Mouse (Mus musculus): Measurements from ENCODE around the gene Olfr5. TPM values are rescaled to one million over a fixed set of nuclear protein-coding genes. Genes with fewer than 3 reads are reported as not detected.
"Not testable (repeated sequence)": the region's sequence is repeated elsewhere in the genome, so short reads cannot be mapped to it uniquely, and the experiment has no call there.

The Olfr5 gene
- not detected in 2 replicates for polyA plus RNA-seq (2012)

DNA sequence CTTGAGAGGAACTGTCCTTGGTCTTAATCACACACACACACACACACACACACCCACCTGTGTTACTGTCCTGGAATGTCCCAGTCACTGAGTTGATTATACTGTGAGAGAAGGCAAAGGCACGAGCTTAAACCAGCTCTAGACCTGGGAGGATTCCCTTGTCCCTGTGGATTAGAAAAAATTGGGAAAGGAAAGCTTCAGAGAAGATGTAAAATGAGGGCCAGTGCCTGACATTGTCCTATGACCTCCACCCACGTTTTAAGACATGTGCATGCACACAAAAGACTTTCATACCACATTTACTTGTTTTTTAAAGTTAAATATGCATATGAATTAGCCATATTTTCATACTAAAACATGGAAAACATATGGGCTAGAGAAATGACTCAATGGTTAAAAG lies at the start of gene Olfr5:
Gene Olfr5 (minus strand): TSS at position 101 of the 400 bp plus-strand sequence.
- peaks cover 9% of the 10 kb centered on the region for H3K9me3 ChIP-seq (ENCODE audit: control insufficient read depth, low read length)
- H3K27me3 ChIP-seq (ENCODE audit: control insufficient read depth) = no peaks in the 10 kb centered on the region
- H3K4me1 ChIP-seq (ENCODE audit: control insufficient read depth) = no peaks in the 10 kb centered on the region
- TF ChIP-seq TAL1 (IDR thresholded peaks at IDR 0.05; ENCODE audit: low read length) (no peak), GATA1 (IDR thresholded peaks at IDR 0.05; ENCODE audit: low read length) (no peak)
- no peaks in the 10 kb centered on the region for H3K36me3 ChIP-seq (ENCODE audit: control insufficient read depth)
- H3K4me3 ChIP-seq (replicated peaks) = no peak within 1 kb of the TSS

DNA sequence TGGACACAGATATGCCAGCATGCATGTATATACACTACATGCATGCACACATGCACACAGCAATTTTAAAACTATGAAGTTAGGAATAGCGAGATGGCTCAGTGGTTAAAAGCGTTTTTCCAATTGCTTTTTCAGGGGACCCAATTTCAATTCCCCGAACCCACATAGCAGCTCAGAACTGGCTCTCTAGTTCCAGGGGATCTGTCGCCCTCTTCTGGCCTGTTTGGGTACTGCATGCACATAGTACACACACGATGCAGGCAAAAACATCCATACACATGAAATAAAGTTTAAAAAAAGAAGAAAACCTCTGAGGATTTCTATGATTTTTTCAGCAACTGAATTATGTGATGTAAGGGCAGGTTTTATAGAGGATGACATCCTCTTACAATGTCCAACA lies 39.4 kb upstream of the Olfr5 start:
- peaks cover 19% of the 10 kb centered on the region for H3K9me3 ChIP-seq (ENCODE audit: control insufficient read depth, low read length)
- no peak for TF ChIP-seq TAL1 (IDR thresholded peaks at IDR 0.05; ENCODE audit: low read length)
- TF ChIP-seq GATA1 (IDR thresholded peaks at IDR 0.05; ENCODE audit: low read length) = no peak
- H3K4me1 ChIP-seq (ENCODE audit: control insufficient read depth) = no peaks in the 10 kb centered on the region
- no peaks in the 10 kb centered on the region for H3K36me3 ChIP-seq (ENCODE audit: control insufficient read depth)
- H3K4me3 ChIP-seq (replicated peaks) = no peak overlapping the region
- H3K27me3 ChIP-seq (ENCODE audit: control insufficient read depth) = no peaks in the 10 kb centered on the region

DNA sequence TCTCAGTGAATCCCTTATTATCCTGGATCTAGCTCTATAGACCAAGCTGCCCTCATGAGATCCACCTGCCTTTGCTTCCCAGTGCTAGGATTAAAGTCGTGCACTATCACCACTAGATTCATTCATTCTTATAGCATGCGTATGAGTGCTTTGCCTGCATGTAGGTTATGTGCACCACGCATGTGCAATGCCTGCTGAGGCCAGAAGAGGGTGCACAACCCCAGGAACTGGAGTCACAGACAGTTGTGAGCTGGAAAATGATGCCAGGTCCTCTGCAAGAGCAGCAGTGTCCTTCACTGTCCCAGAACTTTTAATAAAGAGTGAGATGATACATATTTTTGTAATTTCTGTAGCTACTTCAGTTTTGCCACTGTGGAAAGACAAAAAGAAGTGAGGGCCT lies 38.3 kb upstream of the Olfr5 start:
- TF ChIP-seq GATA1 (IDR thresholded peaks at IDR 0.05; ENCODE audit: low read length) (no peak), TAL1 (IDR thresholded peaks at IDR 0.05; ENCODE audit: low read length) (no peak)
- Histone ChIP-seq H3K4me1 (ENCODE audit: control insufficient read depth) (no peaks in the 10 kb centered on the region), H3K36me3 (ENCODE audit: control insufficient read depth) (no peaks in the 10 kb centered on the region), H3K4me3 (replicated peaks) (no peak overlapping the region), H3K9me3 (ENCODE audit: control insufficient read depth, low read length) (peaks cover 18% of the 10 kb centered on the region), H3K27me3 (ENCODE audit: control insufficient read depth) (no peaks in the 10 kb centered on the region)

DNA sequence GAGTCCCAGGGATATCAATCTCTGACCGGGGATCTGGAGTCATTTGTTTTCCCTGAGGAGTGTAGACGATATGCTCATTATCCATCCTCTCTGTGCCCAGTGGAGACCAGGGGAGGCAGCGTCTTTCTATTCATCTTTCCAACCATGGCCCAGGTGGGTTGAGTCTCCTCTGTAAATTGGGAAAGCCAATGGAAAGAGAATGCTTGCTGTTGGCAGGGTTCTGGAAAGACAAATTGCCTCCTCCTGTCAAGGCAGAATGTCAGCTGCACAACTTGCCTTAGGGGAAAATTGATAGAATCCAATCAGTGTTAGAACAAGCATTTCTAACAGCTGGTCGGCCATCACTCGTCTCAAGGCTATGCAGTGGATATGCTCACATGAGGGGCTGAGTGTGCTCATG lies 36.1 kb upstream of the Olfr5 start, which contains the start of gene Olfr1349:
Gene Olfr1349 (minus strand): TSS at position 101 of the 400 bp plus-strand sequence.
- peaks cover 22% of the 10 kb centered on the region for H3K9me3 ChIP-seq (ENCODE audit: control insufficient read depth, low read length)
- TF ChIP-seq GATA1 (IDR thresholded peaks at IDR 0.05; ENCODE audit: low read length) (no peak), TAL1 (IDR thresholded peaks at IDR 0.05; ENCODE audit: low read length) (no peak)
- H3K36me3 ChIP-seq (ENCODE audit: control insufficient read depth) = no peaks in the 10 kb centered on the region
- no peaks in the 10 kb centered on the region for H3K4me1 ChIP-seq (ENCODE audit: control insufficient read depth)
- no peak within 1 kb of the TSS for H3K4me3 ChIP-seq (replicated peaks)
- H3K27me3 ChIP-seq (ENCODE audit: control insufficient read depth) = no peaks in the 10 kb centered on the region

DNA sequence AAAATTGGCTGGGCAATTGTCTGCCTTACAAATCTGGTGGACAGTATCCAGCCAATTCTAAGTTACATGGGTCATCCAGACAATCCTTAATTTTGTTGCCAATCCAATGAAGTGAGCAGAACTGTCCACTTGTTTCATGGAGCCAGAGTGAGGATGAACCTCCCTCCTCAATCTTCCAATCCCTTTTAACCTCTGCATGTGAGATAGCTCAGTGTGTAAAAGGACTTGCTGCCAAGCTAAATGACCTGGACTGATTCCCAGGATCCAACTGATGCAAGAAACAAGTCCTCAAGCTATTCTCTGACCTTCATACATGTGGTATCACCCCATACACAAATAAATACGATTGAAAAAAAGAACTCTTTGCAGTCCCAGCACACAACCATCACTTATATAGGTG lies 34.9 kb upstream of the Olfr5 start:
- H3K9me3 ChIP-seq (ENCODE audit: control insufficient read depth, low read length) = peaks cover 19% of the 10 kb centered on the region
- no peak overlapping the region for H3K4me3 ChIP-seq (replicated peaks)
- H3K4me1 ChIP-seq (ENCODE audit: control insufficient read depth) = no peaks in the 10 kb centered on the region
- H3K36me3 ChIP-seq (ENCODE audit: control insufficient read depth) = no peaks in the 10 kb centered on the region
- no peak for TF ChIP-seq TAL1 (IDR thresholded peaks at IDR 0.05; ENCODE audit: low read length)
- TF ChIP-seq GATA1 (IDR thresholded peaks at IDR 0.05; ENCODE audit: low read length) = no peak
- H3K27me3 ChIP-seq (ENCODE audit: control insufficient read depth) = no peaks in the 10 kb centered on the region

DNA sequence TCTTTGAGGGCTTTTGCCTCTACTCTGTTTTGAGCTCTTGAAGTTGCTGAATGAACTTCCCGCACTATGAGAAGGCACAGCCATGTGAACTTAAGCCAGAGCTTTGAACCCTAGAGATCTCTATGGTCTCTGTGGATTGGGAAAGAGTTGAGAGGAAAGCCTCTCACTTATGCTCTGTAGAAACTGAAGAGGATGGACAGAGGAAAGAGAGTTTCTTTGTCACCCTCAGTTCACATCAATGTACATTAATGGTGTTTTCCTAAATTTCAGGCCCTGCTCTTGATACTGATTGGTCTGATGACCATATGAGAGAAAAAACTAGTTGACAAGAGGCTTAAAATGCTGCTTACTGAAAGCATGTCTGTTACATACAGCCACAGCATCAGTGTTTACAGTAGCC lies 21.9 kb upstream of the Olfr5 start, which contains the start of gene Olfr1348:
Gene Olfr1348 (minus strand): TSS at position 101 of the 400 bp plus-strand sequence.
- Histone ChIP-seq H3K4me3 (replicated peaks) (no peak within 1 kb of the TSS), H3K36me3 (ENCODE audit: control insufficient read depth) (no peaks in the 10 kb centered on the region), H3K27me3 (ENCODE audit: control insufficient read depth) (no peaks in the 10 kb centered on the region), H3K4me1 (ENCODE audit: control insufficient read depth) (no peaks in the 10 kb centered on the region), H3K9me3 (ENCODE audit: control insufficient read depth, low read length) (peaks cover 5% of the 10 kb centered on the region; the same call in 1 of the 2 replicates)
- TF ChIP-seq GATA1 (IDR thresholded peaks at IDR 0.05; ENCODE audit: low read length) (no peak), TAL1 (IDR thresholded peaks at IDR 0.05; ENCODE audit: low read length) (no peak)

DNA sequence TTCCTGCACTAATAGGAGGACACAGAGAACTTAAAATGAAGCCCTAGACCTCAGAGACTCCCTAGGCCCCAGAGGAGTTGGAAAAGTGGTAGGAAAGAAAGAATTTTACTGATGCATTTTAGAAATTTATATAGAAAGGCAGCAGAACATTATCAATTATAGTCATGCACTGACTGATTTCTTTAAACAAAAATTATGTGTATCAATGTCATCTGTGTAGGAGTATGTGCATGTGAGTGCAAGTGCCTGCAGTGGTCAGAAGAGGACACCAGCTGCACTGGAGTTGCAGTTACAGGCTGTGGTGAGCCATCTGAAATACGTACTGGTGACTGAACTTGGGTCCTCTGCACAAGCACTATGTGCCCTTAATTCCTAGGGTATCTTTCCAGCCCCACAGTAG lies 12.9 kb upstream of the Olfr5 start, which contains the start of gene Olfr1347:
Gene Olfr1347 (minus strand): TSS at position 101 of the 400 bp plus-strand sequence.
- no peaks in the 10 kb centered on the region for H3K4me1 ChIP-seq (ENCODE audit: control insufficient read depth)
- H3K9me3 ChIP-seq (ENCODE audit: control insufficient read depth, low read length) = peaks cover 5% of the 10 kb centered on the region
- H3K36me3 ChIP-seq (ENCODE audit: control insufficient read depth) = no peaks in the 10 kb centered on the region
- TF ChIP-seq GATA1 (IDR thresholded peaks at IDR 0.05; ENCODE audit: low read length) (no peak), TAL1 (IDR thresholded peaks at IDR 0.05; ENCODE audit: low read length) (no peak)
- H3K4me3 ChIP-seq (replicated peaks) = no peak within 1 kb of the TSS
- no peaks in the 10 kb centered on the region for H3K27me3 ChIP-seq (ENCODE audit: control insufficient read depth)

DNA sequence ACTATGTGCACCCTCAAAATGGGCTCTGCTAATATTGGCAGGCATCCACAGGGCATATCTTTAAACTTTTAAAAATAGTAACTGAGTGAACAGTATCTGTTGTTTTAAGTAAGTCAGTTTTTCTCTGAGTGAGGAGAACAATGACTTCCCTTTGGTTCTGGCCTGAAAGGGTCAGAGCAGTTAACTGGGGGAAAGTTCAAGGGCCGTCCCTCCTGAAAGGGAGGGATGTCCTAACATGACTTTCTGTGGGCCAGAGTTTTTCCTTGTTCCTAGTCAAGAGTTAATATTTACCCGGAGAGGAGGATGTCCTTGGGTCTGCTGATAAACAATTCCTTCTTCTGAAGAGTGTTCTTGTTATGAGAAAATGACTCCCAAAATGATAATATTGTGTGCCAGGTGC lies 9.1 kb downstream of the Olfr5 start:
- not testable (repeated sequence) for H3K36me3 ChIP-seq (ENCODE audit: control insufficient read depth); H3K4me1 ChIP-seq (ENCODE audit: control insufficient read depth); H3K9me3 ChIP-seq (ENCODE audit: control insufficient read depth, low read length); H3K4me3 ChIP-seq (replicated peaks); H3K27me3 ChIP-seq (ENCODE audit: control insufficient read depth)

DNA sequence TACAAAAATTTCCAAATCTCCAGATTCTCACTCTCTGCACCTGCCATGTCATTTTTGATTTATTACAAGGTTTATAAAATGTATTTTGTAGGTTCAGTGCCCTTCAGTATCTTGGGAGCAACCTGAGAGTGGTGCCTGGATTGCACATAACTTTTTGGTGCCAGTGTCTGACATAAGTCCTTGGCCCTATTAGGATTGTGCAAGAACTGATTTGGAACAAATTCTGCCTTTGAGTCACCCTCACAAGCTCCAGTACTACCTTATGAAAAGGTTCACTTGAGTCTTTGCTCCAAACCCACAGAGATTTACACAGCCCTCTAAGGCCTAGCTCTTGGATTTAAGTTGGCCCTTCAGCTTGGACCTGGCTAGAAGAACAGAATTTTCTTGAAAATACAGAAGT lies 19.8 kb downstream of the Olfr5 start, which contains the start of gene Olfr1346:
Gene Olfr1346 (plus strand): TSS at position 151 of the 400 bp plus-strand sequence.
- no peak for TF ChIP-seq TAL1 (IDR thresholded peaks at IDR 0.05; ENCODE audit: low read length)
- TF ChIP-seq GATA1 (IDR thresholded peaks at IDR 0.05; ENCODE audit: low read length) = no peak
- no peak within 1 kb of the TSS for H3K4me3 ChIP-seq (replicated peaks)
- no peaks in the 10 kb centered on the region for H3K9me3 ChIP-seq (ENCODE audit: control insufficient read depth, low read length)
- H3K27me3 ChIP-seq (ENCODE audit: control insufficient read depth) = no peaks in the 10 kb centered on the region
- H3K4me1 ChIP-seq (ENCODE audit: control insufficient read depth) = no peaks in the 10 kb centered on the region
- no peaks in the 10 kb centered on the region for H3K36me3 ChIP-seq (ENCODE audit: control insufficient read depth)

DNA sequence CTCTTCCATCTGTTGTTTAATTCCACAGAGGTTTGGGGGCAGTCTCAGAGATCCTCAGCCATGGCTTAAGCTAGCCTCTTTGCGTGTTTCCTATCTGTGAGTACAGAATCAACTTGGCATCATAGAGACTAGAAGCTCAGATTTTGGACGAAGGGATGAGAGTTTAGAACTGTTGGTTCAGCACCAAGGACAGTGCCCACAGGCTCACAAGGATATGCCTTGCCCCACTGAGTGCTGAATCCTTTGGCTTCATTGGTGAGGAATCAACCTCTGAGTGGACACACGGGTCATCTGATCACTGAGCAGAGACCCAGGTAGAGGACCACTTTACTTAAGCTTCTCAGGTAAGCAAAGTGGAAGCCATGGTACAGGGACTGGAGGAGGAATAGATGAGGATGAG lies 30.3 kb downstream of the Olfr5 start:
- H3K27me3 ChIP-seq (ENCODE audit: control insufficient read depth) = no peaks in the 10 kb centered on the region
- no peaks in the 10 kb centered on the region for H3K4me1 ChIP-seq (ENCODE audit: control insufficient read depth)
- TF ChIP-seq TAL1 (IDR thresholded peaks at IDR 0.05; ENCODE audit: low read length) (no peak), GATA1 (IDR thresholded peaks at IDR 0.05; ENCODE audit: low read length) (no peak)
- no peak overlapping the region for H3K4me3 ChIP-seq (replicated peaks)
- H3K36me3 ChIP-seq (ENCODE audit: control insufficient read depth) = no peaks in the 10 kb centered on the region
- peaks cover 7% of the 10 kb centered on the region for H3K9me3 ChIP-seq (ENCODE audit: control insufficient read depth, low read length)
